Mouse (Mus musculus) G1E (cell line): ENCODE results near the gene Prkcq.

Experiments used
- CTCF ChIP-seq: IDR thresholded peaks from 2 replicates; pipeline ENCODE4 v1.5.1; 2012; ENCODE audit warnings: low read depth, low read length, inconsistent platforms, mixed read lengths
- GATA1 ChIP-seq: IDR thresholded peaks from 2 replicates; pipeline ENCODE4 v1.6.1; 2012; ENCODE audit warnings: borderline replicate concordance, low read length, inconsistent platforms, mixed read lengths
- POLR2AphosphoS5 ChIP-seq: IDR thresholded peaks from 2 replicates; pipeline ENCODE4 v1.6.1; 2012; ENCODE audit warnings: low read depth, low read length, inconsistent platforms; ENCODE audit not compliant: insufficient replicate concordance
- TAL1 ChIP-seq: conservative IDR thresholded peaks from 2 replicates; pipeline ENCODE4 v1.6.1; 2012; ENCODE audit warnings: low read depth, low read length, inconsistent platforms, mixed read lengths

DNA sequence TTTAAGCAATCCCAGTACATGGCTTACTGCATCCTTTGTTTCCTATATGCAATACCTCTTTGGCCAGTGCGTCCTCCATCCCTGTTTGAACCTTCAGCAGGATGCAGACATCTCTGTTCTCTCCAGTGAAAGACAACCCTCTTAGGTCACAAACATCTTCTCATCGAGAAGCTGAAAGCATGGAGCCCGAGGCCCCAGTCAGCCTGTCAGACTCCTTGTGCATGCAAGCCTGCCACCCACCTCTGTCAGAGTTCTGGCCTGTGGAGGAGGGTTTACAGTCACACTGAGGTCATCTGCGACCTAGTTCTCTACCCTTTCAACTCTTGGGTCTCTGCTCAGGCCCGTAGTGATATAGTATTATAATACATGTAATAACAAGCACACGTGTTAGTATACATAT, 119.0 kb downstream of the Prkcq start:
- TF ChIP-seq GATA1, result no peak
- TF ChIP-seq CTCF, result no peak
- TF ChIP-seq POLR2AphosphoS5, result no peak
- TF ChIP-seq TAL1, result no peak
